Mouse (Mus musculus): Measurements from ENCODE around the gene Lrrc42.

Lrrc42 gene

DNA sequence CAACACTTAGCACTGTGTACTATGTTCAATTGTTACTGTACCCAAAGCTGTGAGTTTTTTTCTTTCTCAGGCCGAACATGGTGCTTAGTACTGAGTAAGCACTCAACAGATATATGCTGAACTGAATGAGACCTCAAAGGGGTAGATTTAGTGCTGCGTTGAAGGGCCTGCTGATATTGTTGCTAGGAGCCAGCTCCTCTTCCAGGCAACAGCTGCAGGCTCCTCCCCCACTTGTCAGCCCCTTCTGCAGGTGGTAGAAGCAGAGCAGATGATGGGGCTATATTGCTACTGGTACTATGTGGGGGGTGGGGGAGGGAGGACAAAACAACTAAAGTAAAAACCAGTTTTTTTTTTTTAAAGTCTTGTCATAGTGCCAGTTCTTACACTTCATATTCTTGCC, 3.9 kb downstream of the Lrrc42 start:
- no peak for DNase-seq (ENCODE audit: extremely low spot score, low read depth, low spot score)

DNA sequence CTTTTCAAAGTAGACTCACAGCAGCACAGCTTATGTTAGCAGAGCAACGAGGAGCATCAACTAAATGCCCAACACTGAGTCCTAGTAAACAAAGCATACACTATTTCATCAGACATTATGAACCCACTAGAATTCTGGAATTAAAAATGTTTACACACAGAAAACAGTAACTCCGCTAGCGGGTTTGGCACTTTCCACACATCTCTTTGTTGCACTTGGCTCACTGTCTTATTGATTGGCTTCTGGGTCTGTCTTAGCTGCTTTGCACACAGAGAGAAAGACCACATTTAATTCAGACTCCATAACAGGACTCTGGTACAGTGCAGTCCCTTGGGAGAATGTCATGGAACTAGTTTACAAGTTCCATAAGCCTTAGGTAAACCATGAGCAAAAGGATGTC, 5.3 kb downstream of the Lrrc42 start:
- no peak for DNase-seq (ENCODE audit: extremely low spot score, low read depth, low spot score)

DNA sequence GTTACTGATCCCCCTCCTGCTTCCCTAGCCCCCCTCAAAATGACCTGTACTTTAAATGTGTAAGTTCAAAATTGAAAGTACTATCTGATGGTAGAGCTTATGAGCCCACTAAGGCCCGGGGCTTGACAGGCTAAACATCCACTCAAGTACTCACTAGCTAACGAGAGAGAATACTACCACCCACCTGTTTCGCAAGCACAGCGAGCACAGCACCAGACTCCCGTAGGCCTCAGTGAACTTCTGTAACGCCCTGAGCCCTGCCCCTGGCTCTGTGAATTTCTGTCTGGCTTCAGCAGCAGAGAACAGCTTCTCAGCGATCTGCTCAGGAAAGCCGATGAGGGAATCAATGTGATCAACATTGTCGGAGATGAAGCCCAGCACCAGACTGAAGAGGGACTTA, 6.2 kb downstream of the Lrrc42 start:
- DNase-seq (ENCODE audit: extremely low spot score, low read depth, low spot score): no peak

DNA sequence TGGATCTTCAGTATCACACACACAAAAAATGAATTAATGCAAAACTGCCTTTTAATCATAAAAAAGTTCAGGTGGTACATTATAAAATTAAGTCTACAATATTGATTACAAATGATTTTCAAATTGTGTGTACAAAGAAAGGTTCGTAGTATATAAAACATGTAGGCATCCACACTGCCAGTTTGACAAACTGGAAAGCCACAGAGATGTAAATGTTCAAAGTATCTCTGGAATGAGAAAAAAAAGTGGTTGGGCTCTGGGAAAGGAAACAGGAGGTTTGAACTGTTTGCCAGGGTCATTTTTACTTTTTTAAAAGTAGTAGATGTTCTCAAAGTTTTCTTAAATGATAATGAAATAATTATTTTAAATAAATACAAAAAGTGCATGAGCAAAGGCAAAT, 7.3 kb downstream of the Lrrc42 start:
- no peak for DNase-seq (ENCODE audit: extremely low spot score, low read depth, low spot score)

DNA sequence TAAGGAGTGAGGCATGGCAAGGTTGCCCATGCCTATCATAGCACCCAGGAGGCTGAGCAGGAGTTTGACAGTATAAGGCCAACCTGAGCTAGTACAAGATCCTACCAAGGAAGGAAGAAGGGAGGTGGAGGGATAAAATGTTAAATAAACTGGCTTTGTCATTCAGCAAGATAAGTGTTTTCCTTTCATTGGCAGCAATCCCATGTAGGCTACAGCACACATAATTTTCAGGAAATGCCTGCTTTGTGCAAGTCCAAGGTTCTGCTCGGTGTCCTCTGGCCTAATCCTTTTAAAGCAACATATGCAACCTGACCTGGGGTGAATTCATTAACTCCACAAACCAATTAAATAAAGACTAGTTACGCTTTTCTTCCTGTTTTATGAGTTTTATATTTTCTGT, 8.0 kb downstream of the Lrrc42 start:
- no peak for DNase-seq (ENCODE audit: extremely low spot score, low read depth, low spot score)

DNA sequence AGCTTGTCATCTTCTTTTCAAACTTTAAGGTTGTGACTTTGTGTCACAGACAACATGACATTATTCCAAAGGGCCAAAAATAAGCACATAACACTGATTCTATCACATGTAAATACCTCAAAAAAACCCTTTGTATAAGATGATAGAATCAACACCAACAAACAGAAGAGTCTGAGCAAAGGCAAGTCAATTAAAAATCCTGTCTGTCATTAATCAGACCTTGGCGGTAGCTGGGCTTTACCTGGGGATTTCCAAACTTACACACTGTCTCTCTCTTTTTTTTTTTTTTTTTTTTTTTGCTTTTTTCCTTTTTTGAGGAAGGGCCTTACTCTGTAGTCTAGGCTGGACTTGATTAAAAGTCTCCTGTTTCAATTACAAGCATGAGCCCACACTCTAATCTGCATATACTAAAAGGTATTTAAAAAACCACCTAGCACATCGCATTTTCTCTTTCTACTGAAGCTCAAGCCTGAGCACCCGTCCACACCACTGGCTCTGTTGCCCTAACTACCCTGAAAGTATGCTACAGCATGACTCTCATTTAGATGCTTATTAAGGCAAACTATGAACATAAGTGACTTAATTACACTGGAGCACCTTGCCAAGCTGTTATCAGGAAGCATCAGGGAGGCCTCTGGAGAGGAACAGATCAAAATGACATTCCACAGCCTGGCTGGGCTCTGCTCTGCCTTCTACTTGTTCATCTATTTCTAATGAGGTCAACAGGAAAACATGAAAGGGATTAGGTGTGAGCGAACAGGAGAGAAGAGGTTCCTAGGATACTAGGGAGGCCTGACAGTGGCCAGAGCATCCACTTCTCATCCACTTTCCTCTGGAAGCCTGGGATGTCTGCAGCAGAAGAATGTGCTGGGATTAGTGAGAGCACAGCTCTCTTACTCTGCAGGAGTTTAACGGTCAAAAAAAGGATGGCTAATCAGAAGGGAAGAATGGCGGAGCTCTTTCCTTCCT, 9.7 kb downstream of the Lrrc42 start:
- no peak for DNase-seq (ENCODE audit: extremely low spot score, low read depth, low spot score)

DNA sequence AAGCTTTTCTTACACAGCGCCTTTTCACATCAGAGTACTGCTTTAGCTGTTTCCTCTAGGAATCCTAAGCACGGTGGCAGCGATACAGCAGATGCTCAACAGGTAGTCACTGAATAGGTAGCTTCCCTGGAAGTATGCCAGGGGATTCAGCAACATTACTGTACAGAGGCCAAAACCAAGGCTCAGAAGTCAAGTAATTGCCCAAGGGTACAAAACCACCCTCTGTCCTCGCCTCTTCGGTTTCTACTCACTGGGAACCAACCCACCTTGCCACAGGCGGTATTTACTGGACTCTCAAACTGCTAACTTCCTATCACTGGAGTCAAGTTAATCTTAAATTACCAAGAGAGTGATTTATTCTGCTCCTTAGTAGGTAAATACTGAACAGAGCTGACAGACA, 13.1 kb downstream of the Lrrc42 start:
- no peak for DNase-seq (ENCODE audit: extremely low spot score, low read depth, low spot score)

DNA sequence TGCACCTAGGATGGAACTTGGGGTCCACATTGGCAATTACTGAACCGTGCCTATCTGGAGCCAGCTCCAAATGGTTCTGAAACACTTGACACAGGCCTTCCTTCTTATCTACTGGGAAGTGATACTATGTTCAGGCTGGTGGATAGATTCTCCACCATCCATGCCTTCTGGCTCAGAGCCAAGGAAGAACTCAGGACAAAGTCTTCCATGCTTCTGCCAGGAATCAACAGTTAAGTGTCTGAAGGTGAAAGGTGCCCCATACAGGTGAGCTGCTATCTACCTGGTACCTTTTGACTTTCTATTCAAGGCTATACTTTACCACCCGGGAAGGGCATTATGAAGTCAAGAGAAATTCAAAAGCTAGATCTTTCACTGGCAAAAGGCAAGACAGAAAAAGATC, 15.1 kb downstream of the Lrrc42 start:
- DNase-seq (ENCODE audit: extremely low spot score, low read depth, low spot score): no peak

DNA sequence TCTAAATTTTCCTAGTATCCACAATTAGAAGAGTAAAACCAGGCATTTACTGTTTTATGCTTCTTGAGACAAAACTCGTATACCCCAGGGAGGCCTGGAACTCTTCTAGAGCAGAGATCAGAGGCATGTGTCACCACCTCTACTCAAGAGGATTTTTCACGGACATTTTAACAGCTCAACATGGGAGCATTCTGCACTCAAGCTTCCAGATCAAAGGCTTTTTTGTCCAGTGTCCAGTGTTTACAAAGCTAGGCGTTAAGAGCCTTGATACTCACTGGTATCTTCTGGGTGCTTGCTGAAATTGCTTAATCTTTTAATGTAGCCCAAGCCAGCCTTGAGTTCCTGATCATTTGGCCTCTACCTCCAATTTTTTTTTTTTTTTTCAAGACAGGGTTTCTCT, 21.1 kb downstream of the Lrrc42 start:
- DNase-seq (ENCODE audit: extremely low spot score, low read depth, low spot score): no peak

DNA sequence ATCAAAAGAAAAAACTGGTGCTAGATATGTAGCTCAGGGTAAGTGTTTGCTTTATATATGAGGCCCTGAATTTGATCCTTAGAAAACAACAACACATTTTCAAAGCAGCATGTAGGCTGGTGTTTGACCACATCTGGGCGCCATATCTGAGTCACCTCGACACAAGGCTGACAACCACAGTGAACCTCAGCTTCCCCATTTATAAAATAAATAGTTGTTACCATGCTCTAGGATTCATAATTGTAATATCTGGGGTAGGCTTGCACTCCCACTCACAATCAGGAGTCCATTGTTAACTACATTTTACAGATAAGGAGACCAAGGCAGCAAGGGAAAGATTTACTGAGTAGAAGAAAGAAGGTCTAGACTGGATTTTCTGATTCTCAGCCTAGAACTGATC, 27.0 kb downstream of the Lrrc42 start:
- no peak for DNase-seq (ENCODE audit: extremely low spot score, low read depth, low spot score)

DNA sequence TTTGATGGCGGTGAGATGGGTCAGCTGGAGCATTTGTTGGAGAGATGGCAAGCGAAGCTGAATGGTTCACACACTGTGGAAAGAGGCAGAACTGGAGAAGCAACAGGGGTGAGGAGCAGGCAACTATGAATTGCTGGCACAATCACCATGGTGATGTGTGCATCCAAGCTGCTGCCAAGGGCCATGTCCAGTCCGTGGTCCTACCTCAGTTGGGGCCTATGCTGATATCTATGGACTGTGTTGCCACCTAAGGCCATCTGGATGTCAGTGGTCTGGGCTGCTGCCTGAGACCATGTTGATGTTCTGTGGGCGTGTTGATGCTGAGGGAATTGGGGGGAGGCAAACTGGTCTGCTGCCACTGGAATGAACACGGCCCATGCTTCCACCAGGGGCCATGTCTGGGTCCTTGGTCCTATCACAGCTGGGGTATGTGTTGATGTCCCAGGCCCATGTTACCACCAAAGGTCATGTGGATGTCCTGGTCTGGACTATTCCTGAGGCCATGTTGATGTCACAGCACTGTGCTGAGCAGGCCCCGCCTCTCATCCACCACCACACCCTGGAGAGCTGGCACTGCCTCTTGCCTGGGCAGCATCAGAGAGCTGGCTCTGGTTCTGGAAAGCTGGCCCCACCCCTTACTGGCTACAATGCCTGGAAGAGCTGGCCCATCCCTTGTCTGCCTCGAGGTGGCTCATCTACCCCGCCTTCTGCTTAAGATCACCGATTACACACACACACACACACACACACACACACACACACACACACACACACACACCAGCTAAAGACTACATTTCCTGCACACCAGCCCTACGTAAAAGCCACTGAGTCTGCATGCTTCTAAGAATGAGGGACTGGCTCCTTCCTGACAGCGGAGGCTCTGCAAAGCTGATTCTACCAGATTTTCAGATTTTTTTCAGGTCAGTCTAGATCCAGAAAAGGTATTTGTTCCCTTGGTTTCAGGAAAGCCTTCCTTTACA, 29.8 kb downstream of the Lrrc42 start:
- DNase-seq (ENCODE audit: extremely low spot score, low read depth, low spot score): no peak

DNA sequence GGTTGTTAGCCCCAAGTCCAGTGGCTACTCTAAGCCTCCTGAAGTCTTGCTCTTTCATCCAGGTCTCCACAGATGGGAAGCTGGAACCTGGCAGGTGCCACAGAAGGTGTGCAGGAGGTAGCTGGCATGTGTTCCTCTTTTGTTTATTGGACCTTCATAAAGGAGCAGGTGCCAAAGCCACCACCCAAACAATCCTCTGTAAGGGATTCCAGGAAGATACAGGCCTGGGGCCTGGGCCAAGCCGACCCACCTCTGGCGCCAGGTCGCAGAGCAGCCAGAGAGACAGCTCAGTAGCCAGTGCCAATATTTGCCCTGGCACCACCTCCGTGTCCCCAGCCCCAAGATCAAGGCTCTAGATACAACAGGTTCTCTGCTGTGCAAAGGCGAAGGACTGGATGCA, 31.8 kb downstream of the Lrrc42 start:
- no peak for DNase-seq (ENCODE audit: extremely low spot score, low read depth, low spot score)

DNA sequence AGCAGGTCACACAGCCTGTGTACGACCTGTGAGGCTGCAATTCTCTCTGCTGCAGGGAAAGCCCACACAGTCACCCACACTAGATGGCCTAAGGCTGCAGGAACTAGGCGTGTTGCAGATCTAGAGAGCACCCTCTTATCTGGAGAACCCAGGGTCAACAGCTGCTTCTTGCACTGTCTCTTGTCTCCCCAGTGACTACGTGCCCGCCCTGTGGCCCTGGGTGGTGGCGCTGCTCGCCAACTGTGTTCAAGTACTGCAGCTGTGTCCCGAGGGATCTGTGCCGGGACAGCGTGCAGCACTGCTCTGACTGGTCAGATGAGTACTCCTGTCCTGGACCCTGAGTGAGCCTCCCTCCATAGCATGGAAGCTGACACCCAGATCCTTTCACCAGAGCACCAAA, 35.8 kb downstream of the Lrrc42 start:
- DNase-seq (ENCODE audit: extremely low spot score, low read depth, low spot score): no peak

DNA sequence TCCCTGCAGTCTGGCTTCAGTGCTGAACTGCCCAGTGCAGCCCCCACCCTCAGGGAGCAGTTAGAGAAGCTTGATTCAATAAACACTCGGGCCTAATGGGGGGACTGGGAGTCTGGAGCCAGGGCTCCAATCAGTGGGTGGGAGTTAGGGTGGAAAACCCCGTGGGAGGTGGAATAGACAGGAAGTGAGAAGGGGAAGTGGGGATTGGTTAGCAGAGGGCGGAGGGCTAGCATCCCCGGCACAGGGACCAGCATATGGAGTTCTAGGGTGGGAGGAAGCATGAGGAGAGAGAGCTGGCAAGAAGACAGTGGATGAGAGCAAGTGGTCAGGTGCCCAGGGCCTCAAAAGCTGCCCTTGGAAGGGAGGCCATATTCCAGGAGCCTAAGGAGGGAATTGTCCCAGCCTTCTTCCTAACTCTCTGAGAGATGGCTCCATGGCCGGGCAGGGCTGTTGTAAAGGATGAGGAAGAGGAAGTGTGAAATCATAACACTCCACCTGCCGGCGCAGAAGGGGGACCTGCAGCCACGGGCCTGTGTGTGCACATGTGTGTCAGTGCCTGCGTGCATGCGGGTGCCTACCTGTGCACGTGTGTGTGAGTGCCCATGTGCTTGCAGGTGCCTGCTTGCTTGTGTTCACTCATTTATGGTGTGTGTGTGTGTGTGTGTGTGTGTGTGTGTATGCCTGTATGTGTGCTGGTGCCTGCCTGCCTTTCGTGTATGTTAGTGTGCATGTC, 39.9 kb downstream of the Lrrc42 start:
- DNase-seq (ENCODE audit: extremely low spot score, low read depth, low spot score): no peak

DNA sequence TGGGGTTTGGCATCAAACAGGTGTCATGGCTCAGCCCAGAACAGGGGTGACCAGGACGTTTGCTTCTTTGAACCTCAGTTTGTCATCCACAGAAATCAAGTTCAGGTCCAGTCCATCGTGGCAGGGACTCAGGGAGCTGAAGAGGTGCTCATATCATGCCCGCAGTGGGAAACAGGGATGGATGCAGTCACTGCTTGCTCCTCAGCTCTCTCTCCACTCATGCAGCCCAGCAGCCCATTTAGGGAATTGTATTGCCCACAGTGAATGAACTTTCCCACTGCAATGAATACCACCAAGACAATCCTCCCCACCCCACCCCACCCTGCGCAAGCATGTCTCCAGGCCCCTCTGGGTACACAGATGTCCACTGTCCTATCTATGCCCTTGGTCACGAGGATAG, 41.4 kb downstream of the Lrrc42 start:
- no peak for DNase-seq (ENCODE audit: extremely low spot score, low read depth, low spot score)

DNA sequence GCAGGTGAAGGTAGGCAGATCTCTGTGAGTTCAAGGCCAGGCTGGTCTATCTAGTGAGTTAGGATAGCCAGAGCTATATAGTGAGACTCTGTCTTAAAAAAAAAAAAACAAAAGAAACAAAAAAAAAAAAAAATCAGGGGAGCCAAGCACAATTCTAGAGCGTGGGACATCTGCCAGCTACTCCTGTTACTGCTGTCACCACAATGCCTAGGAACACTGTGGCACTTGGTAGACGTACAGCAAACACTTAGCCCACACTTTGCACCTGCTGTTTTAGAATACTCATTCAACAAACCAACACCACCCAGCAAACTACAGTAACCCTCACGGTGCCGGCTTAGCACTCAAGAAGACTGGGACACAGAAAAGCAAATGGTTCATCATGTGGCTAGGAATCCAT, 41.9 kb downstream of the Lrrc42 start:
- DNase-seq (ENCODE audit: extremely low spot score, low read depth, low spot score): no peak

DNA sequence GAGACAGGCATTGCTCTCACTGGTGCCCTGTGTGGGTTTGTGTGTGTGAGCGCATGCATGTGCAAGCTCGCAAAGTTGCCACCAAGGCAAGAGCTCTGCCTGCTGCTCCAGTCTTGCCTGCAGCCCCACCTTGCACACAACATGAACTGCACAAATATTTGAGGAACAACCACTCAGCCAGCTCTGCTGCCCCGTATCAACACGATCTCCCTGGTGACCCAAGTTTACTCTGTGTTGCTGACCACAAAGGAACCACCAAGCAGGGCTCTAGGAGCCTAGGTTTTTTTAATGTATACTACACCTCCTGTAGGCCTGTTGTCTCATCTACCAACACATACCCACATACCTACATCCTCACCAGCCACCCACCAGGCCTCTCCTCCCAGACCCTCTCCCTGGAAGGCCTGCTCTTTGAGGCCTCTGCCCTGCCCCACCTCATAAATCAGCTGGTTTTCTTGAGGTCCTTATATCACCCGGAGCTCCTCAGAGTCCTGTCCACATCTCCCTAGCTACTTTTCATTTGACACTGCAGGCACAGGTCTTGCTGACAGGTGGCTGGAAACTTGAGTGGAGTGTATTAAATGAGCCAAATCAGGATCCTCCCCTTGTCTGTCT, 42.7 kb downstream of the Lrrc42 start:
- no peak for DNase-seq (ENCODE audit: extremely low spot score, low read depth, low spot score)

DNA sequence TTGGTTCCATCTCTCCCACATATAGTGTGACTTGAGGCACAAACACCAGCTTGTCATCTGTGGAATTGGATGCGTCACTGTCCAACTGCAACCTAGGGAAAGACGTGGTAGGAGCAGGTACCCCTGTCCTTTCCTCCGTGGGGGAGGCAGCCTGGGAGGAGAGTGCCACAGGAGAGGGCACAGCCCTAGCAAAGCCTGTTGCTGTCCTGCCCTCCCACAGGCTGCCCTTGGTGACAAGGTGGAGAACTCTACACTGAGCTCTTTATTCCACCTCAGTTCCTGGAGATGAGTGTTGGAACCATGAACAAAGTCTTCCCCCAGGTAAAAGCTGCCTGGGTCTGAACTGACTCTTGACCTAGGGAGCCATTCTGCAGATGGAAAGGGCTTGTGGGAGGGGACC, 44.5 kb downstream of the Lrrc42 start, which contains the start of gene Ldlrad1:
Gene Ldlrad1, plus strand, starts transcription at position 301 of the 400 bp plus-strand sequence.
- no peak for DNase-seq (ENCODE audit: extremely low spot score, low read depth, low spot score)

DNA sequence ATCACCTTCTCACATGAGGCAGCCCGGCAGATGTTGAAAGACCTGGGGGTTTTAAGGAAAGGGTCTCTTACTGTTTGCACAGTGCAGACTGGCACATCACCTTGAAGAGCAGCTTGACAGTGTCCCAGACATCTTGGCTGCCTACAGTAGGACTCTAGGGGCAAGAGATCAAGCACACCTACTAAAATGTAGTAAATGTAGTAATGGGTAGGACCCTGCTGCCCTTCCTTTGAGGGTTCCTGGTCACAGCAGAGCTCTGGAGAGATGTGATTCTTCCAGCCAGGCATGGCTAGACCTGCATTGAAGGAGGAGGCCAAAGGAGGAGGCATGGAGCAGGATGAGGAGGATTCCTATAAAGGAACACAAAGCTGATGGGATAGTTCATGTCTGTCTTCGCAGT, 46.3 kb downstream of the Lrrc42 start:
- DNase-seq (ENCODE audit: extremely low spot score, low read depth, low spot score): no peak

DNA sequence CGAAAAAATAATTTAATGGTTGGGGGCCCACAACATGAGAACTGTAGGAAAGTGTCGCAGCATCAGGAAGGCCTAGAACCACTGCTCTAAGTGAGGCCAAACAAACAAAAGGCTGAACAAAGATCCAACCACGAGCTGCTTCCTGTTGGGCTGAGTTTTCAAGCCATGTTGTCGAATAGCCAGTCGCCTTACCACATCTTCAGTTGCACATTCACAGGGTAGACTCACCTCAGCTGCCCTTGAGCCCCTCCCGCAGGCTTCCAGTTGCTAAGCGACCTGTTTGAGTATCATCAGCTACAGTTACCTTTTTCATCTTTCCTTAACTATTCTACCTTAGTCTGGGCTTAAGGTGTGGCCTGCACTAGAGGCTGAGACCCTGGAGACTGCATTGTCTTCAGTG, 50.3 kb downstream of the Lrrc42 start:
- no peak for DNase-seq (ENCODE audit: extremely low spot score, low read depth, low spot score)

DNA sequence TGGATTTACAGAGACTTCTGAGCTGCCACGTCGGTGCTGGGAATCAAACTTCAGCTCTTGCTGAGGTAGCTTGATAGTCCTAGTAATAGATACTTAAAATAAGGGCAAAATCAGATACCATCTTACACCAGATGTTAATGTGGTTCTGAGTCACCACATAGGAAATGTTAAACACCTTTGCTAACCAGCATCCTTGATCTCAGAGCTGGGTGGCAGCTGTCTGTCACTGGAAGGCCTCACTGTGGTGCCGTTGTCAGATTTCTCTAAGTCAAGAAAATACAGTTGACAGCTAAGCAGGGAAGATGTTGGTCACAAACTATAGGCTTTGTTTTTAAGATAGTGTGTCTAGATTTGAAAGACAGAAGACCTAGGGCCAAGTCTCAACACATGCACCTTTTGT, 51.6 kb downstream of the Lrrc42 start:
- DNase-seq (ENCODE audit: extremely low spot score, low read depth, low spot score): no peak

Data from hindlimb bud, embryonic 11.5 days (tissue).